Mouse (Mus musculus) limb, embryonic 14.5 days (tissue): ENCODE measurements around the gene Spast. TPM values are rescaled to one million over a fixed set of nuclear protein-coding genes. Genes with fewer than 3 reads are reported as not detected.
A peak's percentile ranks its signal among the peaks of the same experiment; 100 is the strongest.

Source experiments
- ATAC-seq: fragments of 200-750 bp; cut with Nextera tagmentation; 2 replicates; pipeline ENCODE4 v1.8.0; 2017; ENCODE audit warnings: low read depth, moderate number of reproducible peaks, moderate TSS enrichment; ENCODE audit not compliant: low FRiP score
- DNase-seq: peaks from one replicate; pipeline ENCODE4 v3.0.0-alpha.2; 2015; ENCODE audit warnings: low spot score
- H3K27ac ChIP-seq: fragments of 300-500 bp; sonication (generic); replicated peaks from 2 replicates; pipeline ENCODE4 v1.5.1; 2014; ENCODE audit warnings: low read depth, mild to moderate bottlenecking, low read length, moderate library complexity, mixed read lengths
- H3K27me3 ChIP-seq: fragments of 300-500 bp; sonication (generic); 2 replicates; pipeline ENCODE4 v1.6.1; 2014; ENCODE audit warnings: low read length, mixed read lengths; ENCODE audit not compliant: control insufficient read depth, insufficient read depth
- H3K36me3 ChIP-seq: fragments of 300-500 bp; sonication (generic); 2 replicates; pipeline ENCODE4 v1.6.1; 2014; ENCODE audit warnings: mild to moderate bottlenecking, low read length, moderate library complexity, mixed read lengths; ENCODE audit not compliant: control insufficient read depth, insufficient read depth
- H3K4me1 ChIP-seq: fragments of 300-500 bp; sonication (generic); 2 replicates; pipeline ENCODE4 v1.6.1; 2014; ENCODE audit warnings: antibody characterized with exemption, low read length, mixed read lengths; ENCODE audit not compliant: control insufficient read depth, insufficient read depth
- H3K4me2 ChIP-seq: fragments of 300-500 bp; sonication (generic); replicated peaks from 2 replicates; pipeline ENCODE4 v1.6.1; 2014; ENCODE audit warnings: low read depth, mild to moderate bottlenecking, low read length, moderate library complexity; ENCODE audit not compliant: severe bottlenecking
- H3K4me3 ChIP-seq: fragments of 300-500 bp; sonication (generic); replicated peaks from 2 replicates; pipeline ENCODE4 v1.5.1; 2014; ENCODE audit warnings: low read length
- H3K9ac ChIP-seq: fragments of 300-500 bp; sonication (generic); 2 replicates; pipeline ENCODE4 v1.6.1; 2014; ENCODE audit warnings: mild to moderate bottlenecking, low read depth, low read length, moderate library complexity; ENCODE audit not compliant: severe bottlenecking
- H3K9me3 ChIP-seq: fragments of 300-500 bp; sonication (generic); 2 replicates; pipeline ENCODE4 v1.6.1; 2016; ENCODE audit warnings: low read length; ENCODE audit not compliant: control insufficient read depth
- POLR2A ChIP-seq: fragments of 200-500 bp; IDR thresholded peaks from 2 replicates; pipeline ENCODE4 v1.8.0; 2012; ENCODE audit warnings: inconsistent platforms, mild to moderate bottlenecking, moderate library complexity, borderline replicate concordance; ENCODE audit not compliant: insufficient read depth, insufficient read length; ENCODE audit errors: extremely low read depth
- WGBS: fragments of 180-500 bp; shearing (Covaris S2); extraction: QIAGEN DNeasy Blood & Tissue Kit; methylation state at CpG from one replicate; pipeline ENCODE4 v1.1.7; 2014; 5-methylcytosine and 5-hydroxymethylcytosine counted together
- polyA plus RNA-seq, 2 experiments: library from polyadenylated mRNA; depleted of rRNA in 1 of 2; stranded (reverse) in 1 of 2; unstranded in 1 of 2; fragments of >200 nt; fragmentation: Nextera tagmentation in 1 of 2; extraction: Ambion mirVana in 1 of 2; gene quantifications; 2 replicates each; pipeline versions ENCODE4 v1.2.1 to v1.2.3; 2012 to 2014

Spast gene
- polyA plus RNA-seq, 2 experiments = 23.7 to 28.3 TPM

GRCm38 (mm10) chr17:74304060-74304459, 34.7 kb upstream of the Spast start:
- no peaks in the 10 kb centered on the region for H3K4me1 ChIP-seq
- H3K27ac ChIP-seq = no peak overlapping the region
- no peak for TF ChIP-seq POLR2A
- ATAC-seq (no peak), DNase-seq (no peak)
- H3K9me3 ChIP-seq = no peaks in the 10 kb centered on the region
- peaks cover 76% of the 10 kb centered on the region for H3K36me3 ChIP-seq
- no peaks in the 10 kb centered on the region for H3K27me3 ChIP-seq
- no peak overlapping the region for H3K4me3 ChIP-seq
- 91% methylated on average over 4 of the region's 4 CpGs for WGBS
- no peak overlapping the region for H3K9ac ChIP-seq
- H3K4me2 ChIP-seq = no peak overlapping the region

- H3K4me3 ChIP-seq = no peak overlapping the region
- no peak for ATAC-seq
- H3K9me3 ChIP-seq = no peaks in the 10 kb centered on the region
- 93% methylated on average over 4 of the region's 4 CpGs for WGBS
- H3K27me3 ChIP-seq = no peaks in the 10 kb centered on the region
- no peak for DNase-seq
- no peaks in the 10 kb centered on the region for H3K4me1 ChIP-seq
- H3K4me2 ChIP-seq = no peak overlapping the region
- no peak overlapping the region for H3K27ac ChIP-seq
- no peak overlapping the region for H3K9ac ChIP-seq
- H3K36me3 ChIP-seq = peaks cover 76% of the 10 kb centered on the region
- TF ChIP-seq POLR2A = no peak
Observed at GRCm38 (mm10) chr17:74305616-74306015, 33.2 kb upstream of the Spast start.

GRCm38 (mm10) chr17:74306021-74306420, 32.8 kb upstream of the Spast start:
- H3K9me3 ChIP-seq = no peaks in the 10 kb centered on the region
- no peak overlapping the region for H3K4me3 ChIP-seq
- no peak overlapping the region for H3K4me2 ChIP-seq
- TF ChIP-seq POLR2A = no peak
- peaks cover 75% of the 10 kb centered on the region for H3K36me3 ChIP-seq
- DNase-seq (no peak), ATAC-seq (no peak)
- no peak overlapping the region for H3K27ac ChIP-seq
- no peaks in the 10 kb centered on the region for H3K4me1 ChIP-seq
- no peak overlapping the region for H3K9ac ChIP-seq
- 94% methylated on average over 1 of the region's 1 CpGs for WGBS
- no peaks in the 10 kb centered on the region for H3K27me3 ChIP-seq

GRCm38 (mm10) chr17:74315445-74316308, 23.1 kb upstream of the Spast start:
- Histone ChIP-seq H3K4me1 (peaks cover 13% of the 10 kb centered on the region), H3K9ac (peak overlapping the region; percentile 86), H3K9me3 (no peaks in the 10 kb centered on the region), H3K27ac (peak overlapping the region; percentile 78), H3K4me3 (peak overlapping the region; percentile 87), H3K27me3 (no peaks in the 10 kb centered on the region), H3K4me2 (peak overlapping the region; percentile 56), H3K36me3 (peaks cover 29% of the 10 kb centered on the region)
- ATAC-seq = peak; percentile 78
- TF ChIP-seq POLR2A = no peak
- DNase-seq = peak; percentile 3
- under 1% methylated on average over 33 of the region's 45 CpGs for whole genome bisulfite sequencing

- TF ChIP-seq POLR2A = peak; percentile 96
- WGBS = under 1% methylated on average over 30 of the region's 48 CpGs
- peak; percentile 94 for ATAC-seq
- peaks cover 24% of the 10 kb centered on the region for H3K36me3 ChIP-seq
- peak overlapping the region; percentile 78 for H3K27ac ChIP-seq
- H3K4me1 ChIP-seq = peaks cover 13% of the 10 kb centered on the region
- peak overlapping the region; percentile 56 for H3K4me2 ChIP-seq
- DNase-seq = peak; percentile 84
- H3K4me3 ChIP-seq = peak overlapping the region; percentile 87
- H3K9ac ChIP-seq = peak overlapping the region; percentile 86
- H3K9me3 ChIP-seq = no peaks in the 10 kb centered on the region
- H3K27me3 ChIP-seq = no peaks in the 10 kb centered on the region
Observed at GRCm38 (mm10) chr17:74316309-74316863, 22.4 kb upstream of the Spast start.
